Mouse (Mus musculus) liver, adult (tissue): Measurements from ENCODE around the gene Cep126.

ENCODE experiments used
- GATA4 ChIP-seq: IDR thresholded peaks from 2 replicates; pipeline ENCODE4 v1.6.1; 2014; ENCODE audit warnings: mild to moderate bottlenecking, low read length; ENCODE audit not compliant: insufficient replicate concordance

Gene Cep126

DNA sequence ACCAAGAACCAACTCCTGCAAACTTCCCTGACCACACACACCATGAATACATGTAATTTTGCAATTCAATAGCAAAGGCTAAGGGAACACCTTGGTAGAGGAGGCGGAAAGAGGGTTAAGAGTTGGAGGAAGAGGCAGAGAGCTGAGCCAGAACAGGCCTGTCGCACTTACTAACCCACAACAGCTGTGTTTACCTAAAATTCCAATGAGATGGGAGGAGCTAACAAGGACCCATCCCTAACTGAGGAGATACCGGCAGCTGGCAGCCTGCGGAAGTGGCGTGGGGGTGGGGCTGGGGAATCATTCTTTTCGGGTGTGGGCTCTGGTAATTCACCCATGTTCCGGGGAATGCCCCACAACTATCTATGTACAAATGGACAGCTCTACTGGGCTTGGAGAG, 98.5 kb downstream of the Cep126 start:
- no peak for TF ChIP-seq GATA4

DNA sequence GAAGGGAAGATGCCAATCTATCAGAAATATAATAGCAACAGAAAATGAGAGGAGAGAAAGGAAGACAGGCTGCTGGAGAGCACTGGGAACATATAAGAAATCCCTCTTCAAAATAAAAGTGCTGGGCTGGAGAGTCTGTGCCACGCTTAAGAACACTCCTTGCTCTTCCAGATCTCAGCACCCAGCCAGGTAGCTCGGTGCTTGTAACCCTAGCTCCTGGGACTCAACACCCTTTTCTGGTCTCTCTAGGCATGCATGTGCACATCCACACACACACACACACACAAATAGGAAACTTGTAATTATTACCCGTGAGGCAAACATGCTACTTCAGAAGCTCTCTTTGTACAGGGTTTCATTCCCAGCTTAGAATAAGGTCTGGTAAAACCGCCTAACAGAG, 99.0 kb downstream of the Cep126 start:
- TF ChIP-seq GATA4: no peak

DNA sequence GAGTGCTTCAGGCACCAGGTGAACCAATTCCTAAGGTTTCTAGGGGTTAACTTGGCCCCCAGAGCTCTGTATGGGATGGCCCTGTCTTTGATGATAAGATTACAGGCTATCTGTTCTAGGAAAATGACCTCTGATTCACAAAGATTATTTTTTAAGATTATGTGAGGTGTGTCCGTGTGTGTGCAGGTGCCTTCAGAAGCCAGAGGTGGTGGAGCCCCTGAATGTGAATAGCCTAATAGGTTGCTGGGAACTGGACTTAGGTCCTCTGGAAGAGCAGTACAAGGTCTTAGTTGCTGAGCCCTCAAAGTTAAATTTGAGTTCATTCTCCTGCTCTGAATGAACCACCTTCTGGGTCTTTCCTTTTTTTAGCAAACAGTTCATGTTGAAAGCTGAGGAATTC, 100.0 kb downstream of the Cep126 start:
- no peak for TF ChIP-seq GATA4

DNA sequence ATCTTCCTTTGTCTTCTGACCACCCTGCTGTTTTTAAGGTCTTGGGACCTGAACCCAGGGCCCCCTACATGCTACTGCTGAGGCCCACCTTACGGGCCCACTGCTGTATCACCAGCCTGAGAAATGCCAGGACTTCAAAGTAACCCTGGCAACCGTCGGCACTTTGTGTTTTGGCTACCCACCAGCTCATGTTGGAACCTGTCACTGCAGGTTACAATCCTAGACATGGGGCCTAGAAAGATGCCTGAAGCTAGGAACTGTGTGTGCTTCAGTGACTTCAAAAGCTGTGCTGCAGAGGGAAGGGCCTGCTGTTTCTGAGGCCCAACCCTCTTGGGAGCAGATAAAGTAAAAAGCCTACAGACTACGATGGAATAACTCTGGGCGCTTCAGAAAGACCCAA, 101.2 kb downstream of the Cep126 start:
- no peak for TF ChIP-seq GATA4
